Mouse (Mus musculus) bone marrow, adult 2 months (tissue): ENCODE measurements at regions not wholly inside any gene's neighbourhood (a gene's known extent, or its start where the extent isn't known, plus 50 kb on each side); places are given as distances from the start of the nearest gene placed in this dataset.

Source experiments
- CTCF ChIP-seq: fragments of 200-500 bp; IDR thresholded peaks from 2 replicates; pipeline ENCODE4 v1.5.1; 2011; ENCODE audit warnings: low read length, control low read depth; ENCODE audit not compliant: control insufficient read depth, insufficient read depth
- POLR2A ChIP-seq: fragments of 200-500 bp; IDR thresholded peaks from 2 replicates; pipeline ENCODE4 v1.6.1; 2011; ENCODE audit warnings: low read depth, mild to moderate bottlenecking, control low read depth, low read length, borderline replicate concordance; ENCODE audit not compliant: control insufficient read depth

DNA sequence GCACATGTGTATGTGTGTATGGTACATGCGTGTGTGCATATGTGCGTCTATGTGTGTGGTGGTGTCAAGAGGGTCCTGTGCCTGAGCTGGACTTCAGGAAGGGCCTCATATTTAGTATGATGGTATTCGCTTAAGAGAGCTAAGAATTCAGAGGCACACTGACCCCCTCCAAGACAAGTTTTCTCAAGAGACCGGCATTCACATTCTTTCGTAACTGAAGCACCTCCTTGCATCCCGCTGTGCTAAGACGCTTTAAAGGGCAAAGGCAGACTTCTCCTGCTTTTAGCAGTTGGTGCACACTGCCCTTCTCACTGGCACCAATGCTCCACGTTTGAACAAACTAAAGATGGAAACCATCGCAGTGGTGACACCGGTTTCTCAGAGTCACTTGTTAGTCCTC, 110.3 kb upstream of the Shb start:
- TF ChIP-seq POLR2A: no peak
- no peak for TF ChIP-seq CTCF
